Comparison of ENCODE assay signal across 10 mouse cellular contexts in genomic region chr9:58199381-58200269, GRCm38 (mm10). TPM values are rescaled to one million over a fixed set of nuclear protein-coding genes. Genes with fewer than 3 reads are reported as not detected.
DNase-seq lines count a peak whose midpoint lies in the region; ATAC-seq and TF ChIP-seq lines count a peak whose summit lies in the region.
"Had no signal": no experiment of that assay in that cellular context is flagged by ENCODE, and none has a peak within 500 bp of the region (broad histone marks: within the 10 kb centered on the region; RNA-seq: fewer than 3 reads in every experiment).

No protein-coding gene starts in this region.

- H3K4me1 ChIP-seq in heart, embryonic 10.5 days, result peaks cover 82% of the 10 kb centered on the region
- peaks cover 36% of the 10 kb centered on the region for H3K4me1 ChIP-seq in stomach, embryonic 14.5 days (ENCODE audit: control insufficient read depth, insufficient read depth, low read length)
- no peaks in the 10 kb centered on the region for H3K4me1 ChIP-seq in stomach, postnatal 0 days (replicated peaks; ENCODE audit: control insufficient read depth, insufficient read depth)
- H3K4me1 ChIP-seq in limb, embryonic 12.5 days (replicated peaks), result peaks cover 86% of the 10 kb centered on the region

- H3K4me2 ChIP-seq in stomach, embryonic 14.5 days (replicated peaks; ENCODE audit: low read depth, low read length), result peak overlapping the region; percentile 10; the same call in 1 of the 2 replicates
- H3K4me2 ChIP-seq in stomach, postnatal 0 days (replicated peaks; ENCODE audit: low read depth), result no peak overlapping the region
- H3K4me2 ChIP-seq in limb, embryonic 12.5 days, result peak overlapping the region; percentile 53

- no peak for ATAC-seq in stomach, embryonic 14.5 days (ENCODE audit: insufficient number of reproducible peaks, insufficient read depth, low FRiP score, low read depth)
- no peak for ATAC-seq in stomach, postnatal 0 days (ENCODE audit: low FRiP score, low TSS enrichment)
- ATAC-seq in limb, embryonic 12.5 days (ENCODE audit: insufficient number of reproducible peaks, insufficient read depth, low FRiP score, low TSS enrichment, low read depth), result no peak
- no peak for ATAC-seq in monocyte, adult 5-6 weeks (replicated peaks; ENCODE audit: insufficient number of reproducible peaks, low FRiP score, low TSS enrichment, poor library complexity, severe bottlenecking)

- H3K27ac ChIP-seq in heart, embryonic 10.5 days, result no peak overlapping the region
- H3K27ac ChIP-seq in stomach, embryonic 14.5 days (ENCODE audit: low read length), result no peak overlapping the region
- H3K27ac ChIP-seq in stomach, postnatal 0 days (replicated peaks), result no peak overlapping the region
- no peak overlapping the region for H3K27ac ChIP-seq in limb, embryonic 12.5 days
- H3K27ac ChIP-seq: liver, embryonic 14.5 days had no signal

- no peaks in the 10 kb centered on the region for H3K36me3 ChIP-seq in heart, embryonic 10.5 days
- H3K36me3 ChIP-seq in stomach, embryonic 14.5 days (ENCODE audit: control insufficient read depth, insufficient read depth, low read length), result no peaks in the 10 kb centered on the region
- H3K36me3 ChIP-seq in stomach, postnatal 0 days (ENCODE audit: control insufficient read depth, insufficient read depth, low read length), result no peaks in the 10 kb centered on the region
- no peaks in the 10 kb centered on the region for H3K36me3 ChIP-seq in limb, embryonic 12.5 days

- TF ChIP-seq CTCF in stomach, postnatal 0 days (IDR thresholded peaks at IDR 0.05; ENCODE audit: low read depth), result no peak

- under 1% methylated on average over 41 of the region's 41 CpGs for WGBS in heart, embryonic 10.5 days
- WGBS in stomach, embryonic 14.5 days, result 1% methylated on average over 41 of the region's 41 CpGs
- 3% methylated on average over 41 of the region's 41 CpGs for WGBS in stomach, postnatal 0 days
- WGBS in limb, embryonic 12.5 days, result 2% methylated on average over 41 of the region's 41 CpGs

- no peak overlapping the region for H3K9ac ChIP-seq in stomach, embryonic 14.5 days (replicated peaks; ENCODE audit: low read depth, low read length)
- H3K9ac ChIP-seq in stomach, postnatal 0 days (ENCODE audit: low read length), result no peak overlapping the region
- H3K9ac ChIP-seq in limb, embryonic 12.5 days (replicated peaks), result peak overlapping the region; percentile 32; the same call in 1 of the 2 replicates
- H3K9ac ChIP-seq: liver, embryonic 14.5 days had no signal

- H3K9me3 ChIP-seq in heart, embryonic 10.5 days, result no peaks in the 10 kb centered on the region
- H3K9me3 ChIP-seq in stomach, embryonic 14.5 days (ENCODE audit: control insufficient read depth, low read depth, low read length), result no peaks in the 10 kb centered on the region
- no peaks in the 10 kb centered on the region for H3K9me3 ChIP-seq in stomach, postnatal 0 days (ENCODE audit: control insufficient read depth, low read length)
- H3K9me3 ChIP-seq in limb, embryonic 12.5 days, result no peaks in the 10 kb centered on the region

- no peak for TF ChIP-seq EP300 in stomach, postnatal 0 days (optimal IDR thresholded peaks at IDR 0.05)

- peak; percentile 74 for DNase-seq in heart, embryonic 10.5 days (ENCODE audit: low spot score)
- no peak for DNase-seq in heart, adult 18-20 months
- DNase-seq in stomach, postnatal 0 days (ENCODE audit: low spot score), result no peak
- no peak for DNase-seq in thymus, postnatal 36 days
- no peak for DNase-seq in lung, postnatal 4 days

- peak overlapping the region; percentile 51 for H3K4me3 ChIP-seq in heart, embryonic 10.5 days
- peak overlapping the region; percentile 24; the same call in 1 of the 2 replicates for H3K4me3 ChIP-seq in stomach, embryonic 14.5 days (ENCODE audit: low read depth, low read length)
- H3K4me3 ChIP-seq in stomach, postnatal 0 days (ENCODE audit: low read depth, low read length), result no peak overlapping the region
- peak overlapping the region; percentile 32 for H3K4me3 ChIP-seq in limb, embryonic 12.5 days (replicated peaks)

- H3K27me3 ChIP-seq in heart, embryonic 10.5 days (ENCODE audit: insufficient read depth, poor library complexity, severe bottlenecking), result peaks cover 95% of the 10 kb centered on the region
- peaks cover 77% of the 10 kb centered on the region for H3K27me3 ChIP-seq in stomach, embryonic 14.5 days (ENCODE audit: control insufficient read depth, insufficient read depth, low read length)
- H3K27me3 ChIP-seq in stomach, postnatal 0 days (ENCODE audit: control insufficient read depth, insufficient read depth, low read length), result peaks cover 48% of the 10 kb centered on the region
- peaks cover 98% of the 10 kb centered on the region for H3K27me3 ChIP-seq in limb, embryonic 12.5 days

RNA-seq across cellular contexts. Expression of gene Islr, which starts 4.5 kb away (rescaled TPM):
- 3.0 and 10.4 TPM in 2 replicates for polyA plus RNA-seq in heart, embryonic 10.5 days (2016; fragmentation: Nextera tagmentation; extraction: Ambion mirVana)
- total RNA-seq in heart, adult 18-20 months (2021), result 10 to 100 TPM; 19.2 to 19.8 TPM
- 83.3 and 87.9 TPM in 2 replicates for polyA plus RNA-seq in stomach, embryonic 14.5 days (2014; fragmentation: Nextera tagmentation; extraction: Ambion mirVana)
- 46.5 and 58.7 TPM in 2 replicates for polyA plus RNA-seq in stomach, postnatal 0 days (2015; fragmentation: Nextera tagmentation; extraction: Ambion mirVana)
- 109 and 120 TPM in 2 replicates for polyA plus RNA-seq in limb, embryonic 12.5 days (2016; fragmentation: Nextera tagmentation; extraction: Ambion mirVana)
- not detected in 3 replicates for total RNA-seq in monocyte, adult 5-6 weeks (2017)
- total RNA-seq: CH12.LX had no signal

RNA-seq across cellular contexts. Expression of gene Islr2, which starts 4.5 kb away (rescaled TPM):
- polyA plus RNA-seq in heart, embryonic 10.5 days (2016; fragmentation: Nextera tagmentation; extraction: Ambion mirVana), result not detected in 2 replicates
- total RNA-seq in heart, adult 18-20 months (2021), result 1 to 10 TPM in 1 of 2 experiments, under 1 TPM in 1; 0.42 to 1.7 TPM
- 1.7 and 2.6 TPM in 2 replicates for polyA plus RNA-seq in stomach, embryonic 14.5 days (2014; fragmentation: Nextera tagmentation; extraction: Ambion mirVana)
- 0.45 and 0.69 TPM in 2 replicates for polyA plus RNA-seq in stomach, postnatal 0 days (2015; fragmentation: Nextera tagmentation; extraction: Ambion mirVana)
- 1.4 and 1.8 TPM in 2 replicates for polyA plus RNA-seq in limb, embryonic 12.5 days (2016; fragmentation: Nextera tagmentation; extraction: Ambion mirVana)
- 0.10 to 0.11 TPM in 2 of 3 replicates, not detected in the other for total RNA-seq in monocyte, adult 5-6 weeks (2017)
- total RNA-seq: CH12.LX had no signal

RNA-seq across cellular contexts. Expression of gene Pml, which starts 50.0 kb away (rescaled TPM):
- 14.7 and 17.6 TPM in 2 replicates for polyA plus RNA-seq in heart, embryonic 10.5 days (2016; fragmentation: Nextera tagmentation; extraction: Ambion mirVana)
- total RNA-seq in heart, adult 18-20 months (2021), result 1 to 10 TPM; 8.1 to 8.8 TPM
- polyA plus RNA-seq in stomach, embryonic 14.5 days (2014; fragmentation: Nextera tagmentation; extraction: Ambion mirVana), result 15.0 and 17.2 TPM in 2 replicates
- polyA plus RNA-seq in stomach, postnatal 0 days (2015; fragmentation: Nextera tagmentation; extraction: Ambion mirVana), result 5.2 and 6.7 TPM in 2 replicates
- polyA plus RNA-seq in limb, embryonic 12.5 days (2016; fragmentation: Nextera tagmentation; extraction: Ambion mirVana), result 16.1 and 18.4 TPM in 2 replicates
- total RNA-seq in monocyte, adult 5-6 weeks (2017), result 6.6 to 23.5 TPM (median 15.6 TPM) in 3 replicates

RNA-seq across cellular contexts. Expression of gene Stoml1, which starts 53.3 kb away (rescaled TPM):
- 24.2 and 27.0 TPM in 2 replicates for polyA plus RNA-seq in heart, embryonic 10.5 days (2016; fragmentation: Nextera tagmentation; extraction: Ambion mirVana)
- total RNA-seq in heart, adult 18-20 months (2021), result 10 to 100 TPM; 10.2 to 10.5 TPM
- 27.0 and 30.3 TPM in 2 replicates for polyA plus RNA-seq in stomach, embryonic 14.5 days (2014; fragmentation: Nextera tagmentation; extraction: Ambion mirVana)
- polyA plus RNA-seq in stomach, postnatal 0 days (2015; fragmentation: Nextera tagmentation; extraction: Ambion mirVana), result 19.9 and 20.4 TPM in 2 replicates
- 33.6 and 35.3 TPM in 2 replicates for polyA plus RNA-seq in limb, embryonic 12.5 days (2016; fragmentation: Nextera tagmentation; extraction: Ambion mirVana)
- total RNA-seq in monocyte, adult 5-6 weeks (2017), result 11.3 to 14.2 TPM (median 13.0 TPM) in 3 replicates
